Mouse (Mus musculus) brain, embryonic 18.5 days (tissue): ENCODE data around the gene Pnn.

Experiments
- DNase-seq: peaks from one replicate; pipeline ENCODE4 v3.0.0-alpha.2; 2012; ENCODE audit warnings: low read depth, low spot score

Pnn gene

DNA sequence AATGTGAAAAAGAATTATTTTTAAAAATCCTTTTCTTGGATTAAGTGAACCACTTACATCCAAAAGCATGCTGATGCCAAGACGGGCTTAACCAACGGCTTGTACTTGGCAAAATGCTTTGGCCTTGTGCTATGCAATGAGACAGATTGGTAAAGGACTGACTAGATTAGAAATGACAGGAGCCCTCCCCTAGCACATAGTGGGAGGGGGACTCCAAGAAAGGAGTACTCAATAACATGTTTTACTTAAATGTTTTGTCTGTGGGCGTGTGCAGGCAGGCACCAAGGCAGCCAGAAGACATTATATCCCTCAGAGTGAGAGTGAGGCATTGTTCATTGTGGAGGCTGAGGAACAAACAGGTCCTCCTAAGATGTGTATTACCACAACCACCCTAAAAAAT, 7.4 kb downstream of the Pnn start:
- no peak for DNase-seq

GRCm38 (mm10) chr12:59076996-59077395, 10.3 kb downstream of the Pnn start:
- no peak for DNase-seq

DNA sequence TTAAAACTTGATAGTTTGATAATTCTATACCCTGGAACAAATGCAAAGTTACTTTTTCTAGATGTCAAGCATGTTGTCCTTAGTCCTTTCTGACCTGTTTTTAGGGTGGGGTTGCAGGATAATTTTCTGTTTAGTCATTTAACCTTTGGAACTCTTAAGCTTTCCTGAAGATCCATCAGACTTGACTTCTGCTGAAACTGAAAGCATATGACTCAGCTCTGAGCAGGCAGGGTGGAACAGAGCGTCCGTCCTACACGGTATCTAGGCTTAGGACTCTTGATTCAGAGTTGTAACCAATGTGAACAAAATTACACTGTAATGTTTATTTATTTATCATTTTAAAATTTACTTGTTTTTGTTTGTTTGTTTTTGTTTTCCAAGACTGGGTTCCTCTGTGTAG, 11.2 kb downstream of the Pnn start:
- no peak for DNase-seq

DNA sequence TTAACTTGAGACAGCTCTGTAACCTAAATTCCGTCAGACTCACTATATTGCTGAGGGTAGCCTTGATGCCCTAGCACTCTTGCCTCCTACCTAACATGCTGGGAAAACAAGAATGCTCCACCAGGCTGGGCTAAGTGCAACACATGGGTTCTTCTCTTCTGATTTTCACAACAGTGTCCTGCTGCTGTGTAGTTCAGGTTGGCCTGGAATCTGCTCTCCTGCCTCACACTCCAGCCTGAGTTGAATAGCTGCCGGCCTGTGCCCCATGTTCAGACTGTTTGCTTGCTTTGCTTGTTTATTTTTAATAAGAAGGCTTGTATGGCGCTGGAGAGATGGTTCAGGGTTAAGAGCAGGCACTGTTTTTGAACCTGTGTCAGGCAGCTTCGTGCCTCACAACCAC, 13.8 kb downstream of the Pnn start:
- no peak for DNase-seq

- no peak for DNase-seq
Observed at GRCm38 (mm10) chr12:59084446-59084845, 17.8 kb downstream of the Pnn start.

GRCm38 (mm10) chr12:59086171-59086570, 19.5 kb downstream of the Pnn start:
- no peak for DNase-seq

GRCm38 (mm10) chr12:59093543-59093942, 26.9 kb downstream of the Pnn start:
- DNase-seq = no peak

DNA sequence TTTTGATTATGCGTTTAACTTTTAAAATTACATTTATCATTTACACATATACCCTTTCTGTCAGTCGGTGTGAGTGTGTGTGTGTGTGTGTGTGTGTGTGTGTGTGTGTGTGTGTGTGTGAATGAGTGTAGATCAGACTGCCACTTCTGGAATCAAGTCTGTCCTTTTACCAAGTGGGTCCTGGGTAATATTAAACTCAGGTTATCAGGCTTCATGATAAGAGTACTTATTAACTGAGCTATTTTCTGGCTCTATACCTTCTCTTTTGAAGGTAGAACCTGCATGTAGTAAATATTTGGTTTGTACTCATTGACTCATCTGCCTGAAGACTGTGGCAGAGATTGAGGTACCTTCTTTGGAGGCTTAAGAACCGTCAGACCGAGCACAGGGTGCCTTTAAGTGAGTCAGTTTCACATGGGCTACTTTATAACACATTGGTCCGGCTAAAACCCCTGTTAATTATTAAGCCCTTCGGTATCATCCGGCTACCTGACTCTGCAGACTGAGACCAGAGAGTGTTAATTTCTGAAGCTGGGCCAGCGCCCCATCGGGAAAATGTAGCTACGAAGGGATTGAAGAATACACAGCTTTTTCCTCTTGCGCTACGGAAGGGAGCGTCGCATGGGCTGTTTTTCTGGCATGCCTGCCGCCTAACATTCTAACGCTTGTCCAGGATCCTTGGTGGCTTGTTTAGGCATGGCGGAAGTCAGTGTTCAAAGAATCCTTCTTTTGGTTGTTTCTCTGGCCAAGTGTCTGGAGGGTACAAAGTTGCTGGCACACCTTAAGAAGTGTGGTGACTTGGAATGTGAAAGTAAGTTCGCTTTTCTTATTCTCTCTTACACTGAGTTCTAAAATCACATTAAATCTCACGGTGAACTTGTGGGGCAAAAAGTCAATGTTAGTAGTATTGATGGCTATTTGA, 28.7 kb downstream of the Pnn start, which contains the start of gene Mia2:
Mia2 (plus strand) TSS at position 696 of the 922 bp plus-strand sequence.
- no peak for DNase-seq

DNA sequence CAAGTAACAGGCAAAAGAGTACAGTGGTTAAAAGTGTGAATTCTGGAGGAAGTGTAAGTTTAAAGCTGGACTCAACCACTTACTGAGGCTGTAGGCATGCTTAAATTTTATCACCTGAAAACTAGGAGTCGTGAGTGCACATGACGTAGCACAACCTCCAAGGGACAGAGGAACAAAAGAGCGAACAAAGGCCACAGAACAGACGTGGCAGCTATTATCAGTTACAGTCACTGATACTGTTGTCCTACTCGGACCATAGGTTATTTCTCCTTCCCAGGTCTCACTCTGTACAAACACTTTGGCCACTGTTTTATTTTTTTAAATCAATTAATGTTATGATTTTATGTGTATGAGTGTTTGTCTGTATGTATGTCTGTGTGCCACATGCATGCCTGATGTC, 38.1 kb downstream of the Pnn start:
- no peak for DNase-seq

- no peak for DNase-seq
Observed at GRCm38 (mm10) chr12:59105914-59106313, 39.2 kb downstream of the Pnn start.

DNA sequence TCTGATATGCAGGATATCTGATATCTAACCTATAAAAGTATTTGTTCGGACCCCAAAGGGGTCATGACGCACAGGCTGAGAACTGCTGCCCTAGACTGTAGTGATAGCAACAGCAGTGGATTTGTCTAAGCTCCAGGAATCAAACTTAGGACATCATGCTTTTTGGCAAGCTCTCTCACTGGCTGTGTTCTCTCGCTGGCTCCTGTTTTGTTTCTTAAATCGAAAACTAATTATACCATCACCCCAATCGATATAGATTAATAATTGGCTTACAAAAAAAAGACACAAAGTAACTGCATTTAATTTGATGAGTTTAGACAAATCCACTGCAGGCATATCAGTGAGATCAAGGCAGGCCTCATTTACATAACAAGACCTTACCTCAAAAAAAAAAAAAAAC, 39.8 kb downstream of the Pnn start:
- no peak for DNase-seq

DNA sequence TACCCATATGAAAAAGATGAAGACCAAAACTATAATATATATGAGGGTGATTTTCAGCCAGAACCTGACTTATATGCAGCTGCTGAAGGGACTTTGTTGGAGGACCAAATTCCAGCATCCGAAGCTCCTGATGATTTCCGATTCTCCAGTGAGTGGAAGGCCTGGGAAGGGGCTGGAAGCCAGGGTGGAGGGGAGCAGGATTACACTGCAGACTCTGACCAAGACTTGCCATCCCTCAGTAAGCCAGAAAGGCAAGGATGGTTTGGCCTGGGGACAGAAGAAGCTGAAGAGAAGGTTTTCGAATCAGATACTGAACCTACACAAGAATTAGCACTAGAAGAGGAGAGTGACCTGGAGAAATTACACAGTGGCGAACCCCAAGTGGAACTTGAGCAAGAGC, 41.2 kb downstream of the Pnn start:
- no peak for DNase-seq

DNA sequence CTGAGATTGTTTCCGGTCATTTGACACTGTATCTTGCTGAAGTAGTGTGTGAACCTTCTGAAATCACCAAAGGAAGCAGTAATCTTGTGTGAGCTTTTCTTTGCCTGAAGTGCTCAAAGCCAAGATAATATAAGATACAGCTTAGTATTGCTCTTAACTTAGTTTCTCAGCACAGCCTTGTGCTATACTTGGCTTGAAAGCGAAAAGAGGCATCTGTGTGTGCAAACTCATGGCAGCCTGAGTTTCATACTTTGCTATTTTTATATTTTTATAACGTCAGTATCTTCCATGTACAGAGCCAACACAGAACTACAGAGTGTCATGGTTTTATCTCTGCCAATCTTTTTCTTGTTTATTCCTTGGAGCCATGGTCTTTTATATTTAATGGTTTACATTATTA, 50.5 kb downstream of the Pnn start:
- DNase-seq = no peak
